Mouse (Mus musculus) intestine, postnatal 0 days (tissue): ENCODE measurements around the gene Plcb2. TPM values are rescaled to one million over a fixed set of nuclear protein-coding genes. Genes with fewer than 3 reads are reported as not detected.

Experiments used
- ATAC-seq: fragments of 200-750 bp; cut with Nextera tagmentation; 2 replicates; pipeline ENCODE4 v1.8.0; 2017; ENCODE audit warnings: mild to moderate bottlenecking, moderate TSS enrichment, moderate library complexity
- H3K27ac ChIP-seq: fragments of 300-500 bp; sonication (generic); 2 replicates; pipeline ENCODE4 v1.5.1; 2014; ENCODE audit warnings: mild to moderate bottlenecking, low read depth, low read length, moderate library complexity
- H3K27me3 ChIP-seq: fragments of 300-500 bp; sonication (generic); replicated peaks from 2 replicates; pipeline ENCODE4 v1.6.1; 2014; ENCODE audit warnings: low read length, mixed read lengths; ENCODE audit not compliant: control insufficient read depth, insufficient read depth
- H3K36me3 ChIP-seq: fragments of 300-500 bp; sonication (generic); 2 replicates; pipeline ENCODE4 v1.6.1; 2014; ENCODE audit warnings: mild to moderate bottlenecking, moderate library complexity; ENCODE audit not compliant: control insufficient read depth, insufficient read depth
- H3K4me1 ChIP-seq: fragments of 300-500 bp; sonication (generic); replicated peaks from 2 replicates; pipeline ENCODE4 v1.6.1; 2014; ENCODE audit warnings: antibody characterized with exemption, low read length, mixed read lengths; ENCODE audit not compliant: control insufficient read depth, insufficient read depth
- H3K4me2 ChIP-seq: fragments of 300-500 bp; sonication (generic); replicated peaks from 2 replicates; pipeline ENCODE4 v1.6.1; 2014; ENCODE audit warnings: low read depth, mild to moderate bottlenecking, moderate library complexity
- H3K4me3 ChIP-seq: fragments of 300-500 bp; sonication (generic); 2 replicates; pipeline ENCODE4 v1.5.1; 2014; ENCODE audit warnings: low read depth, low read length
- H3K9ac ChIP-seq: fragments of 300-500 bp; sonication (generic); 2 replicates; pipeline ENCODE4 v1.6.1; 2014; ENCODE audit warnings: mild to moderate bottlenecking, low read depth, low read length
- H3K9me3 ChIP-seq: fragments of 300-500 bp; sonication (generic); 2 replicates; pipeline ENCODE4 v1.6.1; 2016; ENCODE audit warnings: mixed run types; ENCODE audit not compliant: control insufficient read depth
- CTCF ChIP-seq: sonication (generic); IDR thresholded peaks from 2 replicates; pipeline ENCODE4 v1.5.1; 2016; ENCODE audit warnings: low read depth, mild to moderate bottlenecking, control low read depth, antibody characterized with exemption, moderate library complexity
- WGBS: fragments of 180-500 bp; shearing (Covaris S2); extraction: QIAGEN DNeasy Blood & Tissue Kit; methylation state at CpG from one replicate; pipeline ENCODE4 v1.1.7; 2014; 5-methylcytosine and 5-hydroxymethylcytosine counted together
- polyA plus RNA-seq: library from polyadenylated mRNA; unstranded; fragments of >200 nt; fragmentation: Nextera tagmentation; extraction: Ambion mirVana; gene quantifications from 2 replicates; pipeline ENCODE4 v1.2.1, GENCODE M21; 2015

The Plcb2 gene
- polyA plus RNA-seq, 1 experiment from 2014 or later: 0.59 TPM

GRCm38 (mm10) chr2:118659998-118660452, 68.2 kb downstream of the Plcb2 start:
- Histone ChIP-seq H3K9me3 (no peaks in the 10 kb centered on the region), H3K36me3 (no peaks in the 10 kb centered on the region), H3K9ac (no peak overlapping the region), H3K4me1 (peaks cover 27% of the 10 kb centered on the region), H3K27ac (no peak overlapping the region), H3K27me3 (no peaks in the 10 kb centered on the region), H3K4me2 (peak overlapping the region; percentile 63), H3K4me3 (peak overlapping the region; percentile 21; the same call in 1 of the 2 replicates)
- TF ChIP-seq CTCF: no peak
- WGBS: 1% methylated on average over 4 of the region's 4 CpGs
- ATAC-seq: no peak

GRCm38 (mm10) chr2:118659493-118659892, 68.7 kb downstream of the Plcb2 start:
- H3K4me3 ChIP-seq: no peak overlapping the region
- H3K27me3 ChIP-seq: no peaks in the 10 kb centered on the region
- H3K27ac ChIP-seq: no peak overlapping the region
- 66% methylated on average over 12 of the region's 12 CpGs for WGBS
- no peaks in the 10 kb centered on the region for H3K36me3 ChIP-seq
- no peak overlapping the region for H3K9ac ChIP-seq
- no peak for ATAC-seq
- TF ChIP-seq CTCF: no peak
- H3K4me1 ChIP-seq: peaks cover 27% of the 10 kb centered on the region
- H3K9me3 ChIP-seq: no peaks in the 10 kb centered on the region
- peak overlapping the region; percentile 63 for H3K4me2 ChIP-seq

GRCm38 (mm10) chr2:118659077-118659476, 69.2 kb downstream of the Plcb2 start:
- Histone ChIP-seq H3K36me3 (no peaks in the 10 kb centered on the region), H3K27me3 (no peaks in the 10 kb centered on the region), H3K9me3 (no peaks in the 10 kb centered on the region), H3K4me3 (no peak overlapping the region), H3K4me1 (peaks cover 27% of the 10 kb centered on the region), H3K4me2 (no peak overlapping the region), H3K9ac (no peak overlapping the region), H3K27ac (no peak overlapping the region)
- no peak for ATAC-seq
- TF ChIP-seq CTCF: no peak
- WGBS: 39% methylated on average over 1 of the region's 1 CpGs

- no peak overlapping the region for H3K27ac ChIP-seq
- H3K9ac ChIP-seq: no peak overlapping the region
- no peak overlapping the region for H3K4me2 ChIP-seq
- ATAC-seq: peak; percentile 78
- H3K9me3 ChIP-seq: no peaks in the 10 kb centered on the region
- H3K27me3 ChIP-seq: no peaks in the 10 kb centered on the region
- no peak overlapping the region for H3K4me3 ChIP-seq
- H3K36me3 ChIP-seq: no peaks in the 10 kb centered on the region
- WGBS: 17% methylated on average over 4 of the region's 4 CpGs
- peaks cover 25% of the 10 kb centered on the region for H3K4me1 ChIP-seq
- no peak for TF ChIP-seq CTCF
Measured at GRCm38 (mm10) chr2:118658457-118658856, 69.8 kb downstream of the Plcb2 start.

Other genes with a start within 250 kb of the Plcb2 start
- 164 and 168 TPM in 2 replicates for gene Srp14, start 248.7 kb downstream of the Plcb2 start, polyA plus RNA-seq
- 1.4 and 1.7 TPM in 2 replicates for gene Bmf, start 178.8 kb downstream of the Plcb2 start, polyA plus RNA-seq
- gene Bub1b, start 130.2 kb downstream of the Plcb2 start, polyA plus RNA-seq: 8.9 and 9.9 TPM in 2 replicates
- 0.90 and 1.4 TPM in 2 replicates for gene Pak6, start 65.1 kb downstream of the Plcb2 start, polyA plus RNA-seq
- 0.63 and 0.65 TPM in 2 replicates for gene Ankrd63, start 24.5 kb downstream of the Plcb2 start, polyA plus RNA-seq
- 24.7 and 26.2 TPM in 2 replicates for gene Inafm2, start 17.3 kb upstream of the Plcb2 start, polyA plus RNA-seq
- 0.77 and 1.2 TPM in 2 replicates for gene Ccdc9b, start 34.2 kb upstream of the Plcb2 start, polyA plus RNA-seq
- 66.7 and 88.7 TPM in 2 replicates for gene Phgr1, start 44.3 kb upstream of the Plcb2 start, polyA plus RNA-seq
- 2.5 and 3.1 TPM in 2 replicates for gene Disp2, start 51.3 kb upstream of the Plcb2 start, polyA plus RNA-seq
- gene Knstrn, start 85.6 kb upstream of the Plcb2 start, polyA plus RNA-seq: 21.9 and 26.4 TPM in 2 replicates
- gene Ivd, start 133.5 kb upstream of the Plcb2 start, polyA plus RNA-seq: 13.4 and 14.2 TPM in 2 replicates
- 6.1 and 8.9 TPM in 2 replicates for gene Bahd1, start 171.9 kb upstream of the Plcb2 start, polyA plus RNA-seq
- 6.7 and 7.4 TPM in 2 replicates for gene Chst14, start 198.1 kb upstream of the Plcb2 start, polyA plus RNA-seq